Mouse (Mus musculus): ENCODE measurements around the gene Srxn1.

Srxn1 gene

GRCm38 (mm10) chr2:152119228-152119865, 14.0 kb downstream of the Srxn1 start:
- no peak for DNase-seq (ENCODE audit: low read depth)

GRCm38 (mm10) chr2:152122896-152123295, 17.6 kb downstream of the Srxn1 start:
- DNase-seq (ENCODE audit: low read depth): no peak

DNA sequence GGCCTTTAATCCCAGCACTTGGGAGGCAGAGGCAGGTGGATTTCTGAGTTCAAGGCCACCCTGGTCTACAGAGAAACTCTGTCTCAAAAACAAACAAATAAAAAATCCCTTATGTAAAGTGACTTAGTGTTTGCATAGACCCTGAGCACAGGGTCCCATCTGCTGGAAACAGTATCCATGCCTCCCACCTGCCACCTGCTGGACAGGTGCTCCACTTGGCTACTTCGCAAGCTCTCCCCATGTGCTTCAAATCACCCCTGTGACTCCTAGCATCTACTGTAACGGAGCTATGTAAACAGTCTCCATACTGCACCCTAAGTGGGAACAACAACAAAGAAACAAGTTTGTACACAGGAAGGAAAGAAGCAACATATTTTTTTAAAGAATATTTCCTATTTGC, 23.3 kb downstream of the Srxn1 start:
- no peak for DNase-seq (ENCODE audit: low read depth)

DNA sequence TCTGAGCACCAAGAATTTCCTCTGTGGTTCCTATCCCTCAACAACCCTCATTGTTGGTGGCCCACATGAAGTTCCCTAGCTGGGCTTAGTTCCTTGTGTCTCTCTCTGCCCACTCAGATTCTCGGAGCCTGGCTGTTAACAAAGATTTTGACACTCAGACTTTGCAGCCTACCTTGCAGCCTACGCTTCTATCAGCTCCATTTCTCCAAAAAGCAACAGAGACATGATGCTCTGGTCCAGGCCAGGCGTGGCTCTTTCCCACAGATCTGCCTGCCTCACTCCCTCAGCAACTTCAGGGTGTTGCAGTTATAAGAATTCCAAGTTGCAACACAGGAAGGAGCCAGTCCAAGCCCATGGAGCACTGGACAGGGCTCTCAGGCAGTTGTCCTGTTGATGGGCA, 24.5 kb downstream of the Srxn1 start:
- DNase-seq (ENCODE audit: low read depth): no peak

GRCm38 (mm10) chr2:152132016-152132415, 26.7 kb downstream of the Srxn1 start:
- DNase-seq (ENCODE audit: low read depth): no peak

DNA sequence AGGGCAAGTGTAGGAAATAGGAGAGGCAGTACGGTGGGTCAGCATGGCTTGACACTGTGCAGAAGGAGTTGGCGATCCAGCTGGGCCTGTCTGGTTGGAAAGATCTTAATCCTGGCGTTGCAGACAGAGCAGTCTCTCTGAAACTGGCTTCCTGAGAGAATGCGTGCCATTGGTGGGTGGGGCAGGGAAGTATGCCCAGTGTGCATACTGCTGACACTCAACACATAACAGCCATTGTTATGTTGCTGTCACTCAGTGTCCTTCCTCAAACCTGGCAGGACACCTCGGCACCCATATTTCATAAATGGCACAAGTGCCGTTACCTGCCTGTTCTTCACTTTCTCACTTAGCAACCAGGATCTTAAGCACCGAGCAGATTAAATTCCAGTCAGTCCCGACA, 27.4 kb downstream of the Srxn1 start:
- DNase-seq (ENCODE audit: low read depth): no peak

DNA sequence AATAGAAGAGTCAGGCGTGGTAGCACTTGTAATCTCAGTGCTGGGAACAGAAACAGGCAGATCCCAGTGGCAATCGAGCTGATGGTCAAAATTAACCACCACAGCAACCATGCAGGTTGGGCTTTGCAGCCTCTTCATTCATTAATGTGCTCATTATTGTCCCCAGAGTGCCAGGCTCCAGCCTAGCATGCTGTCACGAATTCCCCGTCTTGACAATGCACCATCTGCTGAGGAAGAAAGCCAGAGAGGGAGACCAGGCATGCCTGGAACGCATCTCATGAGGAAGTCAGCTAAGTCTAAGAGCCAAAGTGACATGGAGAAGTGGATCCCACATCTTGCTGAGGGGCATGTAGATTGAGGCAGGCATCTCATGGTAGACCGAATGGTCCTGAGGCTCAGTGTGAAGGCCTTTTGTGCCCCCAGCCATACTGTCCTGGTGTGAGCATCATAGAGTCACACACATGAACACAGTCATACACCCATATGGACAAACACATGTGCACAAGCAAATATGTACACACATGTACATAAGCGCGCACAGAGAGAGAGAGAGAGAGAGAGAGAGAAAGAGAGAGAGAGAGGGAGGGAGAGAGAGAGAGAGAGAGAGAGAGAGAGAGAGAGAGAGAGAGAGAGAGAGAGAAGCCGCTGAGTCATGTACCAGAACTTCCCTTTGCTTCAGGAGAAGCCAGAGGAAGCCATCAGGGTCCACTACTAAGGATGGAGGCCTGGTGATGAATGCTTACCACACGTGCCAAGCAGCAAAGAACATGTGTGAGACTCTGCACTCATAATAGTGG, 34.1 kb downstream of the Srxn1 start:
- no peak for DNase-seq (ENCODE audit: low read depth)

DNA sequence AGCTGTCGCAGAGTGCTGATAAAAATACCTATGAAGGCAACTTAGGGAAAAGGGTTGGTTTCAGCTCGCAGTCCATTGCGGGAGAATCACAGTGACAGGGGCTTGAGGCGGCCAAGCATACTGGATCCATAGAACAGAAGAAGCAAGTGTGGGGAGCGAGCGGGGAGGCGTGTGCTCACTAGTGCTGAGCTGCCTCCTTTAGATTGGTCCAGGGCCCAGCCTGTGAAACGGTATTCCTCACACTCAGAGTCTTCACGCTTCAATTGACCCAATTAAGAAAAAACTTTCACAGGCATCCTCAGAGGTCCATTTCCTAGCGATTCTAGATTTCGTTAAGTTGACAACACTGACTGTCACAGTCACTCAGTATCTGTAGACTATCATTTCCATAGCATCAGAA, 35.6 kb downstream of the Srxn1 start:
- DNase-seq (ENCODE audit: low read depth): no peak

- no peak for DNase-seq (ENCODE audit: low read depth)
Measured at GRCm38 (mm10) chr2:152141491-152141890, 36.2 kb downstream of the Srxn1 start.

GRCm38 (mm10) chr2:152142046-152142445, 36.7 kb downstream of the Srxn1 start:
- no peak for DNase-seq (ENCODE audit: low read depth)

DNA sequence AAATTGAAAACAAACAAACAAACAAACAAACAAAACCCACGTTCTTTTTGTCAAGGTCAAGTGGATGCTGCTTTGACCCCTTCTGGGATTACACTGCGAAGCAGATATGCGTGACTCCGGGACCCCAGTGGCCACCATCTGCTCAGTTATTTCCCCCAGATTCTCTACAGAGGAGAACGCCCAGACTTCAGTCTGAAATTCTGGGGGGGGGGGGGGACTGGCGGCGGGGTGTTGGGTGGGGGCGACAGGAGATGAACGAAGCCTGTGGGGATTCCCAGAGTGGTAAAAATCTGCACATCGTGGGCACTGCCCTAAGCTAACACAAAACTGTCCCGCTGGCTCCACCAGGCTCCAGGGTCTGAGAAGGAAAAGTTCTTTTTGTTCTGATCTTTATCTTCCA, 37.3 kb downstream of the Srxn1 start:
- DNase-seq (ENCODE audit: low read depth): no peak

GRCm38 (mm10) chr2:152143279-152144157, 38.2 kb downstream of the Srxn1 start, which contains the start of gene Tcf15:
Tcf15 (plus strand) TSS chr2:152143561.
- DNase-seq (ENCODE audit: low read depth): no peak

DNA sequence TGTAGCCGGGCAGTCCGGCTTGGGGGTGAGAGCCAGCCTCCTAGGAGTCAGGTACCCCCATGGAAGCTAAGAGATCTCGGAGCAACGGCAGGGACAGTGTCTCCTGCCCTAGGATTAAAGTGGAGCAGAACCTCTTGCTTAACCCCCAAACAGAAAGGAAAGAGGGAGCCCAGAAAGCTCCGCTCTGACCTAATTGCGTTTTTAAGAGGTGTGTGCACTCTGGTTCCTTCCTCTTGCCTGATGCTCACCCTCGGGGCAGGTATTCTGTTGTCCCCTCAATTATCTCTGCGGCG, 38.8 kb downstream of the Srxn1 start:
- no peak for DNase-seq (ENCODE audit: low read depth)

GRCm38 (mm10) chr2:152144501-152144900, 39.2 kb downstream of the Srxn1 start:
- no peak for DNase-seq (ENCODE audit: low read depth)

- DNase-seq (ENCODE audit: low read depth): no peak
Measured at GRCm38 (mm10) chr2:152145711-152146110, 40.4 kb downstream of the Srxn1 start.

DNA sequence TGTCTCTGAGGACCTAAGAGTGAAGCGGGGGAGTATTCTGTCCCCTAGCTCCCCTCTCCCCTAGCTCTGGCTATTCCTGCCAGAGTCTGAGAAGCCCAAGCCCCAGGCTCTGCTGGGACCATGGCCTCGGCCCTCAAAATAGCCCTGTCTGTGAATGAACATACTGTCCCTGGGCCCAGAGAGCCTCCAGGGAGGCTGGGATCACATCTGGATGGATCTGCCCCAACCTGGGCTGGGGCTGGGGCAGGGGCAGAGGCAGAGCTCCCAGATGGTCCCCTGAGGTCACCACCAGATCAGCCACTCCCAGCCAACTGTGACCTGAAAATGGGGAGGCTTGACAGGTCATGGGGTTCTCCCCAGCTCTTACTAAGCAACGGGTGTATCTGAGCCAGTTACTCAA, 41.8 kb downstream of the Srxn1 start:
- DNase-seq (ENCODE audit: low read depth): no peak

- DNase-seq (ENCODE audit: low read depth): no peak
Measured at GRCm38 (mm10) chr2:152148675-152149074, 43.4 kb downstream of the Srxn1 start.

DNA sequence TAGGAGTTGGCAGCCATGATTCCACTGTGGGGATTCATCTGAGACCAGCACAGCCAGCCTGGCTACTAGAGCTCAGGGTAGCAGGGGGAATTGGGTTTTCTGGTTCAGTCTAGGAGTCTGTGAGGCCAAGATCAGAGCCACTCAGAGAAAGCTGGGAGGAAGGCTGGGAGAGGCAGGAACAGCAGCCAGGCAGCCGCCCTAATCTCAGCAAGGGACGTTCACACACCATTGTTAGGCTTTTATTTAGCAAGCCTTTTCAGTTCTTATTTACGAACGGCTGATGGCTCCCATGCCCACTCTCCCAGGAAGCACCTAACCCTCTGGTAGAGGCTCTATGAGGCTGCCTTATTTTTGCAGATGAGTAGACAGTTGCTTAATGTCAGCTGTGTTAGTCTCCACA, 44.6 kb downstream of the Srxn1 start:
- no peak for DNase-seq (ENCODE audit: low read depth)

DNA sequence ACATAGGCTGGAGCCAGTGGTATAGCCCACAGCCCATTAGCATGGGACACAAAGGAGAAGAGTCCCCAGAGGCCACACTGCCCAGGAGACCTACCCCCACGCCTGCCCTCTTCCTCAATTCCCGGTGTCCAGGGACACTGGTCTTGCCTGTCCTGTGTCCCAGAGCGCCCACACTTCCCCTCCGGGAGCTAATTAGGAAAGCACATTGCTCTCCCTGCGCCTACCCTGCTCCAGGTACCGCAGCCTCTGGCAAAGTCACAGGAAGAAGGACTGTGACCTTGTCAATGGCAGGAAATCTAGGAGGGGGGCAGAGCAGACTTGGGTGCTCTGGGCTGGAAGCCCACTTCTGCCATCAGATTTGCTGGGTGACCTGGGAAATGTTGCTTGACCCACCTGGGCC, 45.1 kb downstream of the Srxn1 start:
- DNase-seq (ENCODE audit: low read depth): no peak

DNA sequence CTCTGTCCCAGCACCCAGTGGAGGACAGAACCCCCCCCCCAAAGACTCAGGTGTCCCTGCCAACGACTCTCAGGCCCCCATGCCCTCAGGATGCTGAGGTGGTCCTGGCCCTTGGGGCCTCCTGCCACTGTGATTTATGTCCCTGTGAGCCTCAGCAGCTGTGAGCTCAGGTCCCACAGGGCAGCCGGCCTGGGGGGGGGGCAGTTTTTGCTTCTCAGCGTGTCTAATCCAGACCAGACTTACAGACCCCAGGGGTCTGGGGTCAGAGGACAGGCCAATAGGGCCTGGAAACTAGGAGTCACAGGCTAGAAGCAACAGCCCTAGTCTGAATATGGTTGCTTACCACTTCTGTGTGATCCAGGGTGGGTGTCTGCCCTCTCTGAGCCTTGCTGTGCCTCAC, 48.0 kb downstream of the Srxn1 start:
- DNase-seq (ENCODE audit: low read depth): no peak

DNA sequence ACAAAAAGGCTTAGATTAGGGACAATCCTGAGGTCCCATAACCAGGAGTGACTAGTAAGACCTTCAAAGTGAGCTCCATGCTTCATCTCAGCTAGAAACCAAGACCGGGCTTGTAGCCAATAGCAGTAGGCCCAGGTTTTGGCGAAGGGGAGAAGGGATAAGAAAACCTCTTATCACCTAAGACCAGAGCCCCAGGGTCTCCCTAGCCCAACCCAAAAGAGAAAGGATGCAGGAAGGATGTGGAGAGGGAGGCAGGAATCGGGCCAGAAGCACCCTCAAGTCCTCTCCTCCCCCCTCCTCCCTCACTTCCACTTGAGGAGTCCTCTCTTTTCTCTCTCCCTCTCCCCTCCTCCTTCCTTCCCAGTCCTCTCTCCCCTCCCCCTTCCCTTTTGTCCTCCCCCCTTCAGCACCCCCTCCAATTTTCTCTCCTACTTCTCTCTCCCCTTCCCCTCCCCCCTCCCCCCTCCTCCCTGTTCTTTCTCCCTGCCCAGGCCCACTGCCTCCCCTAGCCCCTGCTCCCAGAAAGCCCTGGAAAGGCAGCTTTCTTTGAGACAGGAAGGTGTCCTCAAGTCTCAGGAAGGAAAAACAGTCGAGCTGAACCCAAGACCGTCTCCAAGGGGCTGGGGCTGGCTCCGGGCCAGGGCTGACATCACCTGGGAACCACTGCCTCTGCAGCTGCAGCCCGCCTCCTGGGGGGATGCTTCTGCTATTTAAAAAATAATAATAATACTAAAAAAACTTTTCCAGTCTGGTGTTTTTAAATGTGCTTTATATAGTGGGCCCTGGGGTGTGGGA, 50.3 kb downstream of the Srxn1 start:
- no peak for DNase-seq (ENCODE audit: low read depth)

- DNase-seq (ENCODE audit: low read depth): no peak
Measured at GRCm38 (mm10) chr2:152156471-152156870, 51.2 kb downstream of the Srxn1 start.

Measured in fibroblast of lung, adult 2 months (primary cell).